Mouse (Mus musculus): ENCODE results near the gene Cort. TPM values are rescaled to one million over a fixed set of nuclear protein-coding genes. Genes with fewer than 3 reads are reported as not detected.

Cort gene
- polyA plus RNA-seq, 1 experiment from 2014 or later: 0.35 TPM

DNA sequence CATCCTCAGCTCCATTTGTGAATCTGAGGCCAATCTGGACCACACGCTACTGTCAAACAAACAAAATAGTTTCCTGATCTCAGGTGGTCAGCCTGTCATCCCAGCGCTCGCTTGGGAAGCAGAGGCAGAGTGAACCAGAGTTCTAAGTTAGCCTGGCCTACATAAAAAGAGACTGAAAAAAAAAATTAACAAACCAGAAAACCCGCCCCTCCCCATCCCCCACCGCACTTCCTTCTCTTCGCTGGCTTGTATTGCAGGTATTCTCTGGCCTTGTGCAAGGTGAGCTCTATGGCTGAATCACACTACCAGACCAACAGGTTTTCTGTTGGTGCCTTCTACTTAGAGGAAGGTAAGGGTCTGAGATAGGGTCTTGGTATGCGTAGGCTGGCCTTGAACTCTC lies 21.0 kb upstream of the Cort start:
- H3K4me3 ChIP-seq (replicated peaks): no peak overlapping the region
- H3K4me1 ChIP-seq: peaks cover 6% of the 10 kb centered on the region
- 70% methylated on average over 7 of the region's 7 CpGs for whole genome bisulfite sequencing
- peaks cover 30% of the 10 kb centered on the region for H3K36me3 ChIP-seq
- no peak for ATAC-seq (ENCODE audit: insufficient number of reproducible peaks, low FRiP score, low TSS enrichment, low read depth)
- H3K27ac ChIP-seq (replicated peaks): peak overlapping the region; percentile 39; the same call in 1 of the 2 replicates
- H3K4me2 ChIP-seq (replicated peaks): no peak overlapping the region
- H3K9me3 ChIP-seq (replicated peaks): no peaks in the 10 kb centered on the region
- H3K9ac ChIP-seq: no peak overlapping the region
- H3K27me3 ChIP-seq: no peaks in the 10 kb centered on the region

DNA sequence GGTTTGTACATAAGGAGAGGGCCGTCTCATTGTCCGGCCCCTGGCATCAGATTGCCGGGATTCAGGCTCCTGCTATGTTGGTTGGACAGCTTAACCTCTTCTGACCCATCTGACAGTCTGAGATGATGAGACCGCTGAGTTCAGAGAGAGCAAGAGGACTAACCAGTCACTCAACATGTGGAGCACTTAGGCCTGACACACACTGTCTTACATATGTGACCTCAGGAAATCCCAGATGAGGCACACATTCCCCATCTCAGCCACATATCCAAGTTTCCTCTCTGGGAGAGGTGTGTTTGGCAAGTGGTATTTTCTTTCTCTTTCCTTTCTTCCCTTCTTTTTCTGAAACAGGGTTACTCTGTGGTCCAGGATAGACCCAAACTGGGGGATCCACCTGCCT lies 18.6 kb upstream of the Cort start:
- Histone ChIP-seq H3K4me1 (peaks cover 6% of the 10 kb centered on the region), H3K4me3 (replicated peaks) (no peak overlapping the region), H3K4me2 (replicated peaks) (no peak overlapping the region), H3K9me3 (replicated peaks) (no peaks in the 10 kb centered on the region), H3K36me3 (peaks cover 7% of the 10 kb centered on the region), H3K27ac (replicated peaks) (no peak overlapping the region), H3K9ac (no peak overlapping the region), H3K27me3 (no peaks in the 10 kb centered on the region)
- 63% methylated on average over 4 of the region's 4 CpGs for WGBS
- ATAC-seq (ENCODE audit: insufficient number of reproducible peaks, low FRiP score, low TSS enrichment, low read depth): no peak

DNA sequence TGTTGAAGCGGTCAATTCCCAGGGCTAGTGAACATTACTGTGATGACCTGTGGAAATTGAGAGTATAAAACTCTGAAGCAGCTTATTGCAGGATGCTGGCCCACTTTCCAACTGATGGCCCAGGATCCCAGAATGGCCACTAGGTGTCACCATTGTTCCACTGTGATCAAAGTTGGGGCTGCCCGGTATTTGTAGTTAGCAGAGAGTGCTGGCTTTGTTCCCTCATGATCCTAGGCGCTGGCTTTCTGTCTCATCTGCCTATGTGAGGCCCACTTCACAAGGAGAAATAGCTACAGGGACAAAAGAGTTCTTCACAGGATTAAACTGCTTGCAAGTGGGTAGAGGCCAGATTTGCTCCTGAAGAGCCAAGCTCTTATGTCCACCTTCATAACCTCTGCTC lies 17.9 kb upstream of the Cort start:
- Histone ChIP-seq H3K9me3 (replicated peaks) (no peaks in the 10 kb centered on the region), H3K4me3 (replicated peaks) (no peak overlapping the region), H3K4me2 (replicated peaks) (no peak overlapping the region), H3K9ac (no peak overlapping the region), H3K27ac (replicated peaks) (no peak overlapping the region), H3K36me3 (no peaks in the 10 kb centered on the region; the same call in 1 of the 2 replicates), H3K27me3 (no peaks in the 10 kb centered on the region), H3K4me1 (peaks cover 6% of the 10 kb centered on the region)
- peak; percentile 77 for ATAC-seq (ENCODE audit: insufficient number of reproducible peaks, low FRiP score, low TSS enrichment, low read depth)
- whole genome bisulfite sequencing: 8% methylated on average over 3 of the region's 3 CpGs

DNA sequence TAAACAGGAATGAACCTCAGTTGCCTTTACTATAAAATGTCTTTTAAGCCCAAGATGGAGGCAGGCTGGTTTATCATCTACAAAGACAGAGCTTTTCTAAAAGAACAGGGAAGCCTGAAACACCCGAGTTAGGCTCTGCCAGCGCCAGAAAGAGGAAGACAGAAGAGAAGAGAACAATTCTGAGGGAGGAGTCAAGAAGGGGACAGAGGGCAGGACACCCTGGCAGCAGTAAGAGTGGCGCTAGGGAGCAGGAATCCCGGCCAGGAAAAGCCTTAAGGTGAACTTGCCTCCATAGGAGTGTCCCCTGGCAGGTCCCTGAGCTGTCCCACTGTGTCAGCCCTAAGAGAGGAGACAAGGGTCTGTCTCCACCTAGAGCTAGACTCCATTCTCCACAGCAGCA lies 17.0 kb upstream of the Cort start:
- H3K4me2 ChIP-seq (replicated peaks): no peak overlapping the region
- peaks cover 6% of the 10 kb centered on the region for H3K4me1 ChIP-seq
- ATAC-seq (ENCODE audit: insufficient number of reproducible peaks, low FRiP score, low TSS enrichment, low read depth): no peak
- WGBS: 39% methylated on average over 4 of the region's 4 CpGs
- H3K27ac ChIP-seq (replicated peaks): no peak overlapping the region
- H3K36me3 ChIP-seq: no peaks in the 10 kb centered on the region
- no peak overlapping the region for H3K9ac ChIP-seq
- H3K4me3 ChIP-seq (replicated peaks): no peak overlapping the region
- no peaks in the 10 kb centered on the region for H3K27me3 ChIP-seq
- no peaks in the 10 kb centered on the region for H3K9me3 ChIP-seq (replicated peaks)

DNA sequence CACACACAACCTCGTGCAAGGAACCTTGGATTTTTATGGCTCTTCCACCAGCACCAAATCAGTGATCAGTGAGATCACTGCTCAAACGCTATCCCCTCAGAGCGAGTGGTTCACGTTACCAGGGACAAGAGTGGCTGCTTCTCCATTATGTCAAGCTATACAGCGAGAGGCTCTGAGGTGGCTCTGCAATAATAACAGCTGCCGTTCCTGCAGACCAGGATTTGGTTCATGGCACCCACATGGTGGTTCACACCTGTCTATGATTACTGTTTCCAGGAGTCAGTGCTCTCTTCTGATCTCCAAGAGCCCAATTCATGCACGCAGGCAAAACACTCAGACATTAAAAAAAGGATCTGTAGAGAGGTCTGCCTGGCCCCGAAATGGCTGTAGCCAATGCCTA lies 12.0 kb upstream of the Cort start:
- no peaks in the 10 kb centered on the region for H3K27me3 ChIP-seq
- H3K4me2 ChIP-seq (replicated peaks): no peak overlapping the region
- WGBS: 51% methylated on average over 8 of the region's 8 CpGs
- peaks cover 8% of the 10 kb centered on the region for H3K4me1 ChIP-seq
- H3K27ac ChIP-seq (replicated peaks): no peak overlapping the region
- ATAC-seq (ENCODE audit: insufficient number of reproducible peaks, low FRiP score, low TSS enrichment, low read depth): no peak
- H3K4me3 ChIP-seq (replicated peaks): no peak overlapping the region
- no peaks in the 10 kb centered on the region for H3K9me3 ChIP-seq (replicated peaks)
- H3K9ac ChIP-seq: no peak overlapping the region
- no peaks in the 10 kb centered on the region for H3K36me3 ChIP-seq

DNA sequence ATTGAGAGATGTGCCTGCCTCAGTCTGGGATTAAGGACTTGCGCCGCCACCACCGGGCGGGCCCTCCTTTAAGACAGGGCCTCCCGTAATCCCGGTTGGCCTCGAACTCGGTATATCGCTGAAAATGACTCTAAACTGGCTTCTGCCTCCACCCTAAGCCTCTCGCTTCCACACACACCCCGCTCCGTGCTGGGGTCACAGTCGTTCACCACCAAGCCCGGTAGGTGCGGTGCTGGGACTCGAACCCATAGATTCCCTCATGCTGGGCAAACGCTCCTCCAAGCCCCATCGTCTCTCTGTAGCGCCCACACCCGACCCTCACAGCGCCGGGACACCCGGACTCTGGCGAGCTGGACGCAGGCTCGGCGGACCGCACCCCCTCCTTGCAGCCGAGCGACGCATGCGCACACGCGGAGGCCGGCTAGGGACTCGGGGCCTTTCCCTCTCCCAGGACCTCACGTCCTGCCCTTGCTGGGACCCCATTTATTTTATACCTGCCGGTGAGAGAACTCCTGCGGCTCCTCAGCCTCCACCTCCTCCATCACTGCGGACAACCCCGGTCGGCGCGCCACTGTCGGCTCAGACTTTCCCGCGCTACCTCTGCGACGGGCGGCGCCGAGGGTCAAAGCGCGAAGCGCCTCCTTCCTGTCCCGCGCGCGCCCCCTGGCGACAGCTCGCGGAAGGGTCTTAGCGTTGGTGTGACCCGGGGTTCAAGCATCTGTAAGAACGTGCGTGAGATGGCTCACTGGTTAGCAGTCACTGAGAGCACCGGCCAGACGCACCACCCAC lies 10.6 kb upstream of the Cort start, which contains the start of gene Cenps:
Gene Cenps, minus strand, starts transcription at position 648 of the 789 bp plus-strand sequence.
- H3K9ac ChIP-seq: peak within 1 kb of the TSS; percentile 62
- under 1% methylated on average over 68 of the region's 68 CpGs for WGBS
- H3K36me3 ChIP-seq: no peaks in the 10 kb centered on the region
- H3K4me1 ChIP-seq: peaks cover 11% of the 10 kb centered on the region
- H3K4me3 ChIP-seq (replicated peaks): peak within 1 kb of the TSS; percentile 72
- no peaks in the 10 kb centered on the region for H3K9me3 ChIP-seq (replicated peaks)
- H3K27ac ChIP-seq (replicated peaks): peak within 1 kb of the TSS; percentile 89
- H3K27me3 ChIP-seq: no peaks in the 10 kb centered on the region
- H3K4me2 ChIP-seq (replicated peaks): peak within 1 kb of the TSS; percentile 81
- peak; percentile 88 for ATAC-seq (ENCODE audit: insufficient number of reproducible peaks, low FRiP score, low TSS enrichment, low read depth)

DNA sequence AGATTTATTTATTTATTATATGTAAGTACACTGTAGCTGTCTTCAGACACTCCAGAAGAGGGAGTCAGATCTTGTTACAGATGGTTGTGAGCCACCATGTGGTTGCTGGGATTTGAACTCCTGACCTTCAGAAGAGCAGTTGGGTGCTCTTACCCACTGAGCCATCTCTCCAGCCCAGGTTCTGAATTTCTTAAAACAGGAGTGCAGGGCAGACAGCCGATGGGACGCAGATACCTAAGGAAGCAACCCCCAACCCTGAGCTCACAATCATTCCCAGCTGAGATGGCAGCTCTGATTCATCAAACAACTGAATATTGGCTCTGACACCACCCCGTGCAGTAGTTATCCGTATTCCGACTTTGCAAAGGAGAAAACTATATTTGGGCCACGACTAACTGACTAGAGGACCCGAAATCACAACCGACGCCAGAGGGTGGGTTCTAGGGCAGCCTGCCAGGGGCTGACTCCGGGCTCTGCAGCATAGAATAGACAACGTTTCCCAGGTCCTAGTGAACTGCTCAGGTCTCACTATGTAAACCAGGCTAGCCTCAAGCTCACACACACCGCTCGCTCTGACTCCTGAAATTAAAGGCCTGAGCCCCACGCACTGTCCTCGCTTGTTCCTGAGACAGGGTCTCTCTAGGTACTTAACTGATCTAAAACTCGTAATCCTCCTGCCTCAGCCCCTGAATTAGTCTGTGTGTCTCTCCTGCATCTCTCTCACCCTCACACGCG lies 9.7 kb upstream of the Cort start:
- Histone ChIP-seq H3K36me3 (0 out of 2 replicates have a peak, but pooled peaks cover under 1% of the 10 kb centered on the region), H3K4me1 (peaks cover 11% of the 10 kb centered on the region), H3K4me3 (replicated peaks) (peak overlapping the region; percentile 72), H3K27ac (replicated peaks) (peak overlapping the region; percentile 89; the same call in 1 of the 2 replicates), H3K9me3 (replicated peaks) (no peaks in the 10 kb centered on the region), H3K9ac (peak overlapping the region; percentile 62), H3K27me3 (no peaks in the 10 kb centered on the region), H3K4me2 (replicated peaks) (peak overlapping the region; percentile 81)
- ATAC-seq (ENCODE audit: insufficient number of reproducible peaks, low FRiP score, low TSS enrichment, low read depth): no peak
- WGBS: 39% methylated on average over 18 of the region's 18 CpGs

DNA sequence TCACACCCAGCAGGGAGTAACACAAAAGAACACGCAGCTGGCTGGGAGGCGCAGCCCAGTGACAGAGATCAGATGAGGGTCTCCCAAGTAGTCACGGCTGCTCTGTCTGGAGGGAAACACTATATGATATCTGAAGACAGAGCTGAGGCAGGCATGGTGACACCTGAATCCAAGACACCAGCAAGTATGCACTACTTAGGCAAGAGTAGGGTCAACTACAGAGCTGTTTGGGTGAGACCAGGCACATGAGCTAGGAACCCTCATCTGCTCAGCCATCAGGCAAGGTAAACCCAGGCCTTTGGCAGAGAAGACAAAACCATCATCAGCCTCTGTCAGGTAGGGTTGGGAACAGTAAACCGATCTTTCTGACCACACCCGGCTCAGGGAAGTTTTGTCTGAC lies 6.8 kb upstream of the Cort start:
- peaks cover 20% of the 10 kb centered on the region; the same call in 1 of the 2 replicates for H3K36me3 ChIP-seq
- H3K27ac ChIP-seq (replicated peaks): no peak overlapping the region
- H3K4me2 ChIP-seq (replicated peaks): no peak overlapping the region
- H3K27me3 ChIP-seq: no peaks in the 10 kb centered on the region
- H3K9me3 ChIP-seq (replicated peaks): no peaks in the 10 kb centered on the region
- H3K4me1 ChIP-seq: peaks cover 11% of the 10 kb centered on the region
- ATAC-seq (ENCODE audit: insufficient number of reproducible peaks, low FRiP score, low TSS enrichment, low read depth): no peak
- H3K9ac ChIP-seq: no peak overlapping the region
- H3K4me3 ChIP-seq (replicated peaks): no peak overlapping the region
- WGBS: 76% methylated on average over 5 of the region's 5 CpGs

DNA sequence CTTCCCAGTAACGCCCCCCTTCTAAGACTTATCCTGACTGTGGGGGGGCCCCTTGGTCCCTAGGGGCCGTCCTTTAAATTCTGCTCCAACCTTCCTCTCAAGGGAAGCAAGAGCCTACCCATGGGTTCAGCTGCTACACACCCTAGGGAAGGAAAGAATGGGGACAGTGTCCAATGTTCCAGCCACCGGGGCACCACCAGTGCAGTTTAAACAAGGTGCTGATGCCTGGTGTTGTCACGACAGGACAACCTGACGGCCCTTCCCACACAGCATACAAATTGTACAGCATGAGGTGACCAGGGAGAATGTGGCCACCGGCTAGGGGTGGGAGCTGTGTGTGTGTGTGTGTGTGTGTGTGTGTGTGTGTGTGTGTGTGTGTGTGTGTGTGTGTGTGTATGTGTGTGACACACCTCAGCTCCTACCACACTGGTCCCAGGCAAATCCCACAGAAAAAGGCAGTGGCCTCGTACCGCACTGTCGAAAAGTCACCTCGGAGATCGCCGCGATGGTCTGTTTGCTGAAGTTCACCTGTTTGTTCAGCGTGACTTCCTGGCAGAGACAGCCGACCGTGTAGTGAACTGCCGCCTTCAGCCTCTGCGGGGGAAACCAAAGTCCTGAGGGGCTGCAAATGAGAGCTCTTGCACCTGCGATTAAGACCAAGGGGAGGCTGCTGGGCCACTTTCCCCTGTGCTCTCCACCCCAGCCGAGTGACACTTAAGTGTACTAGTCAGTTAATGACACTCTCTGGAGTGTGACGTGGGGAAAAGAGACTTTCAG lies 5.4 kb upstream of the Cort start:
- WGBS: 86% methylated on average over 21 of the region's 21 CpGs
- Histone ChIP-seq H3K9me3 (replicated peaks) (no peaks in the 10 kb centered on the region), H3K27me3 (no peaks in the 10 kb centered on the region), H3K27ac (replicated peaks) (no peak overlapping the region), H3K4me3 (replicated peaks) (no peak overlapping the region), H3K36me3 (peaks cover 26% of the 10 kb centered on the region; the same call in 1 of the 2 replicates), H3K4me2 (replicated peaks) (no peak overlapping the region), H3K4me1 (peaks cover 11% of the 10 kb centered on the region), H3K9ac (no peak overlapping the region)
- ATAC-seq (ENCODE audit: insufficient number of reproducible peaks, low FRiP score, low TSS enrichment, low read depth): no peak

DNA sequence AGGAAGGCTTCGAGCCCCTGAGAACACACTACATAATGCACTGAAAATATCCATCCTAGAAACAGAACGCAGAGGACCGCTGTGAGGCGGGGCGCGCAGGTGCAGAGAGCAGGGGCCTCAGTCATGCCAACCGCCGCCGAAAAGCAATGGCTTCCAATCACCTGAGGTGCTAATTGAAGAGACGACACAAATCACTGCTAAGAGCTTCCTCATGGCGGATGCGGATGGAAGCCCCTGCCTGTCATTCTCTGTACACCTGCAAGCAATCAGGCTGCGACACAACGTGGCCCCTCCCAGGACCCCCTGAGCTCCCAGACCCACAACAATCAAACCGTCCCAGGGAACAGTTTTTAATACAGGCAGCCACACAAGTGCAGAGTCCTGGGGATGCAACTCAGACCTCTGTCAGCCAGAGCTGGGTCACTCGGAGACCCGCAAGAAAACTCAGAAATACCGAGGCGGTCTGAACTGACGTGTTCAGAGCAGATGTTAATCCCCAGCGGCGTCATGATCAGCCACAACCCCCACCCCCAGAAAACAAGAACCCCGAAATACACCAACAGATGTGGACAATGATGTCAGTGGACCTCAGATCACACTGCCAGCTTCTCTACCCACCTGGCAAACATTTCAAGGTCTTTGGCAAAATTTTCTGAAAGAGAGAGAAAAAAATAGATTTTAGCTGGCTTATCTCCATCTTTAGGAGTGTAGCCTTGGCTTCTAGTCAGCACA lies 4.6 kb upstream of the Cort start:
- WGBS: 66% methylated on average over 23 of the region's 23 CpGs
- Histone ChIP-seq H3K4me2 (replicated peaks) (no peak overlapping the region), H3K27ac (replicated peaks) (no peak overlapping the region), H3K4me1 (0 out of 2 replicates have a peak, but pooled peaks cover 4% of the 10 kb centered on the region), H3K27me3 (no peaks in the 10 kb centered on the region), H3K9me3 (replicated peaks) (no peaks in the 10 kb centered on the region), H3K4me3 (replicated peaks) (no peak overlapping the region), H3K9ac (no peak overlapping the region), H3K36me3 (peaks cover 26% of the 10 kb centered on the region; the same call in 1 of the 2 replicates)
- ATAC-seq (ENCODE audit: insufficient number of reproducible peaks, low FRiP score, low TSS enrichment, low read depth): no peak
